Mouse (Mus musculus): ENCODE measurements around the gene Nav3. TPM values are rescaled to one million over a fixed set of nuclear protein-coding genes. Genes with fewer than 3 reads are reported as not detected.

Gene Nav3
- polyA plus RNA-seq, 1 experiment from 2014 or later: 2.4 TPM

- H3K27ac ChIP-seq (ENCODE audit: low read length): no peak overlapping the region
- H3K4me3 ChIP-seq (replicated peaks; ENCODE audit: low read length): no peak overlapping the region
- no peak overlapping the region for H3K4me2 ChIP-seq (ENCODE audit: low read depth, low read length)
- H3K9me3 ChIP-seq (replicated peaks; ENCODE audit: control insufficient read depth, low read length): no peaks in the 10 kb centered on the region
- no peak overlapping the region for H3K9ac ChIP-seq (ENCODE audit: low read length)
- H3K4me1 ChIP-seq (ENCODE audit: control insufficient read depth, insufficient read depth, low read length): peaks cover 8% of the 10 kb centered on the region; the same call in 1 of the 2 replicates
- no peak for ATAC-seq (ENCODE audit: insufficient read depth, low FRiP score)
- no peaks in the 10 kb centered on the region for H3K36me3 ChIP-seq (ENCODE audit: control insufficient read depth, insufficient read depth, low read length)
- WGBS: 48% methylated on average over 7 of the region's 7 CpGs
- H3K27me3 ChIP-seq (ENCODE audit: control insufficient read depth, insufficient read depth, low read length): no peaks in the 10 kb centered on the region
Observed at GRCm38 (mm10) chr10:109651516-109651915, 804.5 kb downstream of the Nav3 start.

- no peak overlapping the region for H3K4me3 ChIP-seq (replicated peaks; ENCODE audit: low read length)
- no peak overlapping the region for H3K9ac ChIP-seq (ENCODE audit: low read length)
- H3K36me3 ChIP-seq (ENCODE audit: control insufficient read depth, insufficient read depth, low read length): no peaks in the 10 kb centered on the region
- no peak overlapping the region for H3K4me2 ChIP-seq (ENCODE audit: low read depth, low read length)
- no peak for ATAC-seq (ENCODE audit: insufficient read depth, low FRiP score)
- H3K27me3 ChIP-seq (ENCODE audit: control insufficient read depth, insufficient read depth, low read length): no peaks in the 10 kb centered on the region; the same call in 1 of the 2 replicates
- H3K9me3 ChIP-seq (replicated peaks; ENCODE audit: control insufficient read depth, low read length): no peaks in the 10 kb centered on the region
- H3K4me1 ChIP-seq (ENCODE audit: control insufficient read depth, insufficient read depth, low read length): peaks cover 6% of the 10 kb centered on the region; the same call in 1 of the 2 replicates
- H3K27ac ChIP-seq (ENCODE audit: low read length): no peak overlapping the region
- 88% methylated on average over 3 of the region's 3 CpGs for WGBS
Observed at GRCm38 (mm10) chr10:109643598-109643997, 812.4 kb downstream of the Nav3 start.

- H3K9ac ChIP-seq (ENCODE audit: low read length): no peak overlapping the region
- no peak overlapping the region for H3K27ac ChIP-seq (ENCODE audit: low read length)
- H3K27me3 ChIP-seq (ENCODE audit: control insufficient read depth, insufficient read depth, low read length): no peaks in the 10 kb centered on the region; the same call in 1 of the 2 replicates
- no peaks in the 10 kb centered on the region for H3K4me1 ChIP-seq (ENCODE audit: control insufficient read depth, insufficient read depth, low read length)
- no peaks in the 10 kb centered on the region for H3K9me3 ChIP-seq (replicated peaks; ENCODE audit: control insufficient read depth, low read length)
- H3K36me3 ChIP-seq (ENCODE audit: control insufficient read depth, insufficient read depth, low read length): no peaks in the 10 kb centered on the region
- 64% methylated on average over 7 of the region's 7 CpGs for WGBS
- no peak overlapping the region for H3K4me2 ChIP-seq (ENCODE audit: low read depth, low read length)
- H3K4me3 ChIP-seq (replicated peaks; ENCODE audit: low read length): no peak overlapping the region
- ATAC-seq (ENCODE audit: insufficient read depth, low FRiP score): no peak
Observed at GRCm38 (mm10) chr10:109641806-109642205, 814.2 kb downstream of the Nav3 start.

- H3K27ac ChIP-seq (ENCODE audit: low read length): no peak overlapping the region
Observed at GRCm38 (mm10) chr10:109637702-109638101, 818.3 kb downstream of the Nav3 start.

More at GRCm38 (mm10) chr10:109637702-109638101, 818.3 kb downstream of the Nav3 start:
- H3K4me2 ChIP-seq (ENCODE audit: low read depth, low read length): peak overlapping the region; percentile 38
- H3K36me3 ChIP-seq (ENCODE audit: control insufficient read depth, insufficient read depth, low read length): no peaks in the 10 kb centered on the region
- no peak for ATAC-seq (ENCODE audit: insufficient read depth, low FRiP score)
- H3K9ac ChIP-seq (ENCODE audit: low read length): no peak overlapping the region
- 25% methylated on average over 16 of the region's 16 CpGs for WGBS
- H3K4me1 ChIP-seq (ENCODE audit: control insufficient read depth, insufficient read depth, low read length): no peaks in the 10 kb centered on the region
- 0 out of 2 replicates have a peak overlapping the region, but pooled peaks have one; percentile 9 for H3K4me3 ChIP-seq (replicated peaks; ENCODE audit: low read length)
- no peaks in the 10 kb centered on the region; the same call in 1 of the 2 replicates for H3K27me3 ChIP-seq (ENCODE audit: control insufficient read depth, insufficient read depth, low read length)
- H3K9me3 ChIP-seq (replicated peaks; ENCODE audit: control insufficient read depth, low read length): no peaks in the 10 kb centered on the region
